Mouse (Mus musculus) liver, adult 2 months (tissue): ENCODE measurements at regions not wholly inside any gene's neighbourhood (a gene's known extent, or its start where the extent isn't known, plus 50 kb on each side); places are given as distances from the start of the nearest gene placed in this dataset.
A peak's percentile ranks its signal among the peaks of the same experiment; 100 is the strongest.

Experiments
- DNase-seq: peaks from one replicate; pipeline ENCODE4 v3.0.0-alpha.2; 2011; ENCODE audit warnings: low read depth, low spot score; ENCODE audit errors: extremely low read depth
- H3K27ac ChIP-seq: fragments of 200-500 bp; replicated peaks from 2 replicates; pipeline ENCODE4 v1.5.1; 2012; ENCODE audit warnings: low read depth, mild to moderate bottlenecking, control low read depth, inconsistent platforms, low read length; ENCODE audit not compliant: insufficient read depth
- H3K27me3 ChIP-seq: fragments of 200-500 bp; 2 replicates; pipeline ENCODE4 v1.6.1; 2012; ENCODE audit warnings: mild to moderate bottlenecking, moderate library complexity, low read length, inconsistent platforms; ENCODE audit not compliant: control insufficient read depth, insufficient read depth
- H3K36me3 ChIP-seq: fragments of 200-500 bp; 2 replicates; pipeline ENCODE4 v1.6.1; 2012; ENCODE audit warnings: low read length, inconsistent platforms; ENCODE audit not compliant: control insufficient read depth, insufficient read depth
- H3K4me1 ChIP-seq: fragments of 200-500 bp; 2 replicates; pipeline ENCODE4 v1.6.1; 2011; ENCODE audit warnings: low read length; ENCODE audit not compliant: control insufficient read depth, insufficient read depth
- H3K4me3 ChIP-seq: fragments of 200-500 bp; 2 replicates; pipeline ENCODE4 v1.5.1; 2011; ENCODE audit warnings: low read depth, mild to moderate bottlenecking, control low read depth, low read length, moderate library complexity; ENCODE audit not compliant: insufficient read depth
- H3K79me2 ChIP-seq: fragments of 200-500 bp; 2 replicates; pipeline ENCODE4 v1.6.1; 2012; ENCODE audit warnings: inconsistent platforms, mild to moderate bottlenecking, low read length, moderate library complexity; ENCODE audit not compliant: control insufficient read depth, insufficient read depth
- H3K9ac ChIP-seq: fragments of 200-500 bp; 2 replicates; pipeline ENCODE4 v1.6.1; 2012; ENCODE audit warnings: low read depth, mild to moderate bottlenecking, control low read depth, inconsistent platforms, low read length
- CTCF ChIP-seq: fragments of 200-500 bp; IDR thresholded peaks from 2 replicates; pipeline ENCODE4 v1.5.1; 2011; ENCODE audit warnings: low read depth, low read length, control low read depth
- POLR2A ChIP-seq: fragments of 200-500 bp; IDR thresholded peaks from 2 replicates; pipeline ENCODE4 v1.6.1; 2011; ENCODE audit warnings: low read length, control low read depth; ENCODE audit not compliant: insufficient read depth; ENCODE audit errors: extremely low read depth
- WGBS: fragments of 180-500 bp; shearing (Covaris S2); methylation state at CpG from one replicate; pipeline ENCODE4 v1.1.7; 2018; 5-methylcytosine and 5-hydroxymethylcytosine counted together

DNA sequence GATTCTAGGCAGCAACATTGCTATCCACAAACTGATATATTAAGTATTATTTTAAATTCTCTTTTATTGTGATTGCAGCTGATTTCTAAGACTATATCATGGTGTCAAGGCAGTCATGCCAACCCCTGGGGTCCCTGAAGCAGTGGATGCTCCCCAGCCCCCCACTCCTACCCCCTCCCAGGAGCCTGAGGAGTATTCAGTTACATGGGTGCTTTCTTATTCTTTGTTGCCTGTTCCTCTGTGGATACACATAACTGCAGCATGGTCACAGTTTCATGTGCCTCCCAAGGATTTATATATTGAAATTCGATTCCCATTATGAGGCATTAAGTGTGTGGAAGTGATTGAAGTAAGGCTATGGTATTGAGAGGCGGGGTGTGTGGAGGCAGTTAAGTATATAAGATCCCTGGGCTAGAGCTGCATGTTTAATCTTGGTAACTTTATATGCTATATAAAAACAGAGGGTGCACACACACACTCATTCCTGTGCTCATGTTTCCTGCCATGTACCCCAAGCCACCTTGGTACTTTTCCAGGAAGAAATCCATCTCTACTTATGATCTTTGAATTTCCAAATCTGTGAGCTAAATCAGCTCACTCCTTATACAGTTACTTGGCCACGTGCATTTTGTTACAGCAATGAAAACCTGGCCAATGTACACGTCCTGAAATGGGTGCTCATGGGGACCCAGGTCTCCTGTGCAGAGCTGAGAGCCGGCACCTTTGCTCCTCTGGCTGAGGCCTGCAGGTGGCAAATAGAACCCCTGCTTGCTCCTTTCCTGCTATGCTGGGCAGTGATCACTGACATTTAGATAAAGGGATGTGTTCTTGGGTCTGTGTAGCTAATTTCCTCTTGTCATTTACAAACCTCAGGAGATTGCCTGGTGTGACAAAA lies 259.0 kb downstream of the Nek10 start:
- H3K9ac ChIP-seq, result no peak overlapping the region
- H3K36me3 ChIP-seq, result no peaks in the 10 kb centered on the region
- H3K27me3 ChIP-seq, result no peaks in the 10 kb centered on the region
- no peak overlapping the region for H3K4me3 ChIP-seq
- H3K27ac ChIP-seq, result peak overlapping the region; percentile 29; the same call in 1 of the 2 replicates
- WGBS, result 59% methylated on average over 5 of the region's 5 CpGs
- H3K4me1 ChIP-seq, result no peaks in the 10 kb centered on the region
- TF ChIP-seq CTCF (no peak), POLR2A (no peak)
- H3K79me2 ChIP-seq, result no peaks in the 10 kb centered on the region
- no peak for DNase-seq

DNA sequence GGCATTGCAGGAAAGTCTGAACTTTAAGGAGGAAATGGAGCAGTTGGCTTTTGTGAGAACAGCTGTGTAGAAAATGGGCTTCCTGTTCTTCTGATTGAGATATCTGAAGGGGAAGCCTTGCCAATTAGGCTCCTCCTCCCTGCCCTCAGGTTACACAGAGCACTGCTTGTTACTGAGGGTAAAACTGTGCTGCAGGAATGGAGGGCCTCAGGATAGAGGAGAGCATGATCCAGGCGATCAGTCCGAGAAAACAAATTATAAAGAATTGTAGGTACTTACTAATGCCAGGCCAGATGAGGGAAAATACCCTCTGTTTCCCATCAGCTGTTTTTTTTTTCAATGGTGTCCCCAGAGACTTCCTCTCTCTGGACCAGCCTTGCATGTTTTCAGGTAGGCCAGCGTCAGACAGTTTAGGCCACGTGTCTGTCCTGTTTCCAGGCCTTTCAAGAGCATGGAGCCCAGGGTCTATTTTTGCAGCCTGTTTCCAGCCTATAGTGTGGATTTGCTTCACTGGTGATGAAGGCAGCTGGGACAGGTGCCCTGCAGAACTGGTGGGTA lies 259.7 kb downstream of the Nek10 start:
- WGBS, result 49% methylated on average over 4 of the region's 4 CpGs
- TF ChIP-seq POLR2A, result no peak
- TF ChIP-seq CTCF, result no peak

DNA sequence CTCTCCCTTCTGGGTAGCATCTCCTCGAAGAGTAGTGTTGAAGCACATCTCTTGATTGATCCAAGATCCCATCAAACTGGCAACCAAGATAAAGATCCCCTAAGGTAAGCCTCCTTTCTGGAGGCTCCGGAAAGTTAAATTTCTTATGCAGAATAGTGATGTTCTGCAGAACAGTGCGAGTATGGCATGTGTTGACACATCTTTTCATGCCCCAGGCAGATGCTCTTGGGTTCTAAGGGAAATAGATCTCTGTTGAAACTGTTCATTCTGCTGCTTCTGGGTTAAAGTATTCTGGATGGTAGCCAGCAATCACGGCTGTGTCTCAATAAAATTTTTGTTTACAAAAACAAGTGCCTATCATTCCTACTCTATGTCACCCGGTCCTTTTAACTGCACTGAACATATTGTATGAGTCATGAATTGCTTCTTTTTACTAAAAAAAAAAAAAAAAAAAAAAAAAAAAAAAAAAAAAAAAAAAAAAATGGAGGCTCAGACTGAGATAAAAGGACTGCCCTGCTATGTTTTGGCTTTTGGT lies 261.8 kb downstream of the Nek10 start:
- Histone ChIP-seq H3K4me3 (no peak overlapping the region), H3K79me2 (no peaks in the 10 kb centered on the region), H3K4me1 (no peaks in the 10 kb centered on the region), H3K27me3 (no peaks in the 10 kb centered on the region), H3K27ac (no peak overlapping the region), H3K9ac (no peak overlapping the region), H3K36me3 (no peaks in the 10 kb centered on the region)
- TF ChIP-seq CTCF (no peak), POLR2A (no peak)
- DNase-seq, result no peak
- WGBS, result 66% methylated on average over 5 of the region's 5 CpGs

More for the DNA sequence above, 259.7 kb downstream of the Nek10 start:
- Histone ChIP-seq H3K27me3 (no peaks in the 10 kb centered on the region), H3K9ac (no peak overlapping the region), H3K27ac (no peak overlapping the region), H3K79me2 (no peaks in the 10 kb centered on the region), H3K4me3 (no peak overlapping the region), H3K36me3 (no peaks in the 10 kb centered on the region), H3K4me1 (no peaks in the 10 kb centered on the region)
- peak; percentile 37 for DNase-seq

DNA sequence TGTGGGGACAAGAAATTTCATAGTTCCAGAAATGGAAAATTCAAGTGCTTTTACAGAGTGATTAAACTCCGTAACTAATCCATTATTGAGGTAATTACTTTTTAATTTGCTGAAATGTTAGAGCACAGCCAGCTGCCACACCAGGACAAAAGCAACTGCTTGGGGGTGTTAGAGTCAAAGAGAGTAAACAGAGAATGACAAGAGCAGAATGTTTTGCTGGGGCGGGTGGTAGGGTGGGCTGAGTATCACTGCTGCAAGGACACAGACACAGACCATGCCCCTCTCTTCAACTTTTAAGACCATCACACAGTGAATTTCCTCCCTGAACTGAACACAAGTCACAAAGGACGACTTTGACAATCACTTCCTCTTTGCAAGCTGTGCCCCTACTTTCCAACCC lies 272.7 kb downstream of the Nek10 start:
- no peak for DNase-seq
- H3K36me3 ChIP-seq, result no peaks in the 10 kb centered on the region
- H3K79me2 ChIP-seq, result no peaks in the 10 kb centered on the region
- no peak overlapping the region for H3K27ac ChIP-seq
- no peak overlapping the region for H3K9ac ChIP-seq
- WGBS, result 40% methylated on average over 3 of the region's 3 CpGs
- no peak overlapping the region for H3K4me3 ChIP-seq
- H3K27me3 ChIP-seq, result no peaks in the 10 kb centered on the region
- TF ChIP-seq CTCF (no peak), POLR2A (no peak)
- no peaks in the 10 kb centered on the region for H3K4me1 ChIP-seq

DNA sequence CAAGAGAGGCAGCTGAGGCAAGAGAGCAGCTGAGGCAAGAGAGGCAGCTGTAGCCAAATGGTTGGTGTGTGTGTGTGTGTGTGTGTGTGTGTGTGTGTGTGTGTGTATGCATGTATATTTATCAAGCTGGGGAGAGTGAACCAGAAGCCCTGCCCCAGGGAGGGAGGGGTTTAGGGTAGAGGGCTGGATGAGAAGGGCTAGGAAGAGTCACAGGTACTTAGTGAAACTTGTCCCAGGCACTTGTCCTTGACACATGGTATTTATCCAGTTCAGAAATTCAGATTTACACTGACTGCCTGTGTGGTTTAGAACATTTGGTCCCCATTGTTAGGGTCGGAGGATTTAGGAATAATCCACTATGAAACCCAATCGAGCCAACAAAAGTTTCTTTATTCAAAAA lies 279.7 kb downstream of the Nek10 start:
- TF ChIP-seq CTCF, result no peak
- no peak for TF ChIP-seq POLR2A
- 84% methylated on average over 2 of the region's 2 CpGs for WGBS
- DNase-seq, result no peak
- Histone ChIP-seq H3K27ac (no peak overlapping the region), H3K36me3 (no peaks in the 10 kb centered on the region), H3K4me3 (no peak overlapping the region), H3K27me3 (no peaks in the 10 kb centered on the region), H3K9ac (no peak overlapping the region), H3K4me1 (no peaks in the 10 kb centered on the region), H3K79me2 (no peaks in the 10 kb centered on the region)

DNA sequence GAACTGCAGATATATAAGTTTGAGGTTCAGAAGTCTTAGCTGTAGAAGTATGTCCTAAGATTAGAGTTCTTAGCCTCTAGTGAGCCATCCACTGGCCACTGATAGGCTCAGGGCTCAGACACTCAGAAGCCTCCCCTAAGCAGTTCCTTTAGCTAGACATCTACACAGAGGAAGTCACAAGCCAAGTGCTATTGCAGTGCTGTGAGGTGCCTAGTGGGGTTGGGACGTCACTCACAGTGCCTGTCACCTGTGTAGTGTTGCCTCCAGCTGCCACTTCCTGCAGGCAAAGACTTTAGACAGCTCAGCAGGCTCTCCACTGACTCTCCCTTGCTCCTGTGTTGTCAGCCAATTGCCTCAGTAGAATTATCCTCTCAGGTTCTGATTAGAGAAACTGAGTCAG lies 280.6 kb downstream of the Nek10 start:
- Histone ChIP-seq H3K27me3 (no peaks in the 10 kb centered on the region), H3K4me1 (no peaks in the 10 kb centered on the region), H3K79me2 (no peaks in the 10 kb centered on the region), H3K36me3 (no peaks in the 10 kb centered on the region), H3K27ac (no peak overlapping the region), H3K9ac (no peak overlapping the region), H3K4me3 (no peak overlapping the region)
- 50% methylated on average over 1 of the region's 1 CpGs for WGBS
- no peak for DNase-seq
- TF ChIP-seq CTCF (no peak), POLR2A (no peak)
